Mouse (Mus musculus) common myeloid progenitor, adult 5-6 weeks (primary cell): ENCODE data around the gene Zfp445. TPM values are rescaled to one million over a fixed set of nuclear protein-coding genes. Genes with fewer than 3 reads are reported as not detected.
A peak's percentile ranks its signal among the peaks of the same experiment; 100 is the strongest.

ENCODE experiments used
- ATAC-seq: replicated peaks from 2 replicates; pipeline ENCODE4 v1.8.0; 2016; ENCODE audit warnings: low read depth, mild to moderate bottlenecking, moderate TSS enrichment, inconsistent platforms; ENCODE audit not compliant: poor library complexity, severe bottlenecking
- total RNA-seq: library from RNA; stranded (forward); fragments of 200-1000, 187-1606 nt; gene quantifications from 2 replicates; pipeline ENCODE4 v1.2.3, GENCODE M21; 2017

Zfp445 gene
- total RNA-seq, 1 experiment from 2014 or later: 81.9 TPM

DNA sequence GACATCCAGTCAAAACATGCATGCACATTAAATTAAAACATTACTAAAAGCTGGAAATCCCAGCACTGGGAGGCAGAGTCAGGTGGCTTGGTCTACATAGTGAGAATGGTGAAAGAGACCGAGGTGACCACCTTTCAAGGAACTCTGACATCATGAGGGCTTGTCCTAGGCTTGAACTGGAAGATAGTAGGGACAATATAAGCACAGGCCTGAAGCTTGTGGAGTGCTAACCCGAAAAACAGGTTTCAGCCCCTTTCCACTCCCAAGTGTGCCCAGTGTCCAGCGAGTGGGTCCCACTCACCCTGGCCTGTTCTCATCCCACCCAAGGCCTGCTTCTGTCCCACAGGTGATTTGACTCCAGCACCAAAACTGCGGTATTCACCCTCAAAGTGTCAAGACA is 28.6 kb downstream of the Zfp445 start:
- no peak for ATAC-seq

- no peak for ATAC-seq
These were observed 29.0 kb downstream of the Zfp445 start for GRCm38 (mm10) chr9:122836790-122837189.

GRCm38 (mm10) chr9:122836126-122836525 is 29.7 kb downstream of the Zfp445 start:
- no peak for ATAC-seq

- no peak for ATAC-seq
These were observed 35.9 kb downstream of the Zfp445 start for GRCm38 (mm10) chr9:122829826-122830380.

- no peak for ATAC-seq
These were observed 39.1 kb downstream of the Zfp445 start for GRCm38 (mm10) chr9:122826743-122827142.

GRCm38 (mm10) chr9:122823374-122824017 is 42.3 kb downstream of the Zfp445 start:
- ATAC-seq: no peak

- no peak for ATAC-seq
These were observed 50.5 kb downstream of the Zfp445 start for GRCm38 (mm10) chr9:122815239-122815851.

DNA sequence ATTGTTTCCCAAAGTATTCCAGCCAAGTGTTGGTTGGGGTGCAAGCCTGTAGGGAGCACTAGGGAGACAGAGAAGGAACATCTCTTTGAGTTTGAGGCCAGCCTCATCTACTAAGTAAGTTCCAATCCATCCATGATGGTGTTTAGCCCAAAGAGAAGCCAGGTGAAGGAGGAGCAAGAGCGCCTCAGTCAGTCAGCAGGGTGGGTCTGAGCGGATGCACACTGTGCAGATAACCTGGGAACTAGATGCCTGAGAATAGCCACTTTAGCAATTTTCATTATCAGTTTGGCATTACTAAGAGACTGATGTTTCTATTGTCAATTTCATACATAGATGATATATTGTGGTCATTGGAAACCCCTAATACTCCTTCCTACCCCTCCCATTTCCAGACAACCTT is 51.0 kb downstream of the Zfp445 start:
- no peak for ATAC-seq

DNA sequence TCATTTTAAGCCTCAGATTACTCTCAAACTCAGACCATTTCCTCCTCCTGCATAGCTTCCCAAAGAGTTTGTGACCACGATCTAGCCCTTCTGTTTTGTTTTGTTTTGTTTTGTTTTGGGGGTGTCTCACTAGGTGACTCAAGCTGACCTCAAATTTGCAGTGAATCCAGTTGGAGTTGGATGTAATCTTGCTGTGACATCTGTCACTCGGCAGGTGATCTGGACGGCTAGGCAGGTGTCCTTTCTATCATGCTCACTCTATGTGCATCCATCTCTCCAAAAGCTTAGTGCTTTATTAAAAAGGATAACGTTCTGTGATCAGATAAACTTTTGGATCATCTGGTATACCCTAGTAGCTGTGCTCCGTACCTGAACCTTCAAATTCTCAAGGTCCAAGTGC is 53.4 kb downstream of the Zfp445 start:
- ATAC-seq: no peak

DNA sequence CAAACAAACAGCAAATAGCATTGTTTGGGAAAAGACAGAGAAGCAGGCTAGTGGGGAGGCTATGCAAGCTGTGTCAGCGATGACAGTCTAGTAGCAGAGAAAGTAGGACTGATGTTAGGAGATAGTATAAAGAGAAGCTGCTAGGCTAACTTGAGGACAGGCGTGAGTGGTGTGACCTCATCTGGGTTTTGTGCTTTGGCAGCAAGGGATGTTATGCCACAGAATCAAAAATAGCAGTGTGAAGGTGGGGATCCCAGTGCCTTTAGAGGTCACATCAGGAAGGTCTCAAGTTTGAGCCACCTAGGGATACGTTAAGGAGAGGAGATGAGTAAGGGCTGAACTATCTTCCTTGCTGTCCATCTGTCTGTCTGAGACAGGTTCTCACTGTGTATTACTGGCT is 55.6 kb downstream of the Zfp445 start:
- ATAC-seq: no peak

GRCm38 (mm10) chr9:122807186-122807585 is 58.6 kb downstream of the Zfp445 start:
- no peak for ATAC-seq

DNA sequence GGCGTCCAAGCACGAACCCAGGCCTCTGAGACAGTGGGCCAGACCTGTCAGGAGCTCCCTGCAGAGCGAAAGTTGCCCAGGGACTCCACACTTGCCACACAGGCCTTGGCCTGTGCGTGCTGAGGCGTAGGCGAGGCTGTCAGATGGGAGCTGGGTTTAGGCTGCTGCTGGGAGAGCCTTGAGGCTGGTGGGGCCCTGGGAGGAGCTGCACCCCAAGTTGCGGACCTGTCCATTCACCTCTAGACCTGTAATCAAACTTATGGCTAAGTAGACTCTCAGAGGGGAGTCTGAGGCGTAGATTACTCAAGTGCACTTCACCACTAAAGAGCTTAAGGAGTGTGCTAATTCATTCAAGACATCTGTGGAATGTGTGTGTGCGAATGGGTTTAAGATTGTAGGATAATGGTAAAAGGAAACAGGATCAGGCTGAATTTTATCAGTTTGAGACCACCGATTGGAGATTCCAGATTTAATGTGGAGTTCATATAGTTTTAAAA is 59.9 kb downstream of the Zfp445 start:
- ATAC-seq: no peak

GRCm38 (mm10) chr9:122805053-122805844 is 60.6 kb downstream of the Zfp445 start, which contains the start of gene Tcaim:
Tcaim (plus strand) TSS chr9:122805539.
- peak; percentile 94 for ATAC-seq

Other genes starting within 250 kb of the Zfp445 start
- not detected in 2 replicates for gene Topaz1, start 118.7 kb downstream of the Zfp445 start, total RNA-seq
- gene Tcaim, start 60.5 kb downstream of the Zfp445 start, total RNA-seq: 3.7 and 9.1 TPM in 2 replicates
- gene Gm35549, start 22.0 kb downstream of the Zfp445 start, total RNA-seq: not detected in 2 replicates
- 3.7 and 5.4 TPM in 2 replicates for gene Zkscan7, start 19.7 kb upstream of the Zfp445 start, total RNA-seq
- gene Zfp105, start 57.1 kb upstream of the Zfp445 start, total RNA-seq: 3.2 TPM in 1 of 2 replicates, not detected in the other
- 23.9 and 24.3 TPM in 2 replicates for gene 1110059G10Rik, start 85.0 kb upstream of the Zfp445 start, total RNA-seq
- 249 and 348 TPM in 2 replicates for gene Kif15, start 85.0 kb upstream of the Zfp445 start, total RNA-seq
- 10.7 and 11.3 TPM in 2 replicates for gene Tmem42, start 155.3 kb upstream of the Zfp445 start, total RNA-seq
- 0.09 TPM in 1 of 2 replicates, not detected in the other for gene Tgm4, start 168.7 kb upstream of the Zfp445 start, total RNA-seq
- gene Zdhhc3, start 247.2 kb upstream of the Zfp445 start, total RNA-seq: 43.1 and 45.2 TPM in 2 replicates
- gene Exosc7, start 247.2 kb upstream of the Zfp445 start, total RNA-seq: 104 and 108 TPM in 2 replicates